Mouse (Mus musculus) adrenal gland, postnatal 4 days (tissue): Measurements from ENCODE around the gene Glb1. TPM values are rescaled to one million over a fixed set of nuclear protein-coding genes. Genes with fewer than 3 reads are reported as not detected.
"Not testable (repeated sequence)": the region's sequence is repeated elsewhere in the genome, so short reads cannot be mapped to it uniquely, and the experiment has no call there.

ENCODE experiments used
- DNase-seq, 2 experiments: peaks; one replicate each; pipeline ENCODE4 v3.0.0; 2021 to 2022; ENCODE audit warnings: low spot score in 2 of 2, mixed read lengths in 2 of 2
- long read RNA-seq, 2 experiments: library from polyadenylated mRNA; stranded (forward); transcript quantifications; one replicate each; pipeline ENCODE4 v2.0.0; 2021
- total RNA-seq, 2 experiments: library from RNA; stranded (reverse); gene quantifications; 2 replicates each; pipeline ENCODE4 v1.2.3; 2021

Glb1 gene
- total RNA-seq = 10 to 100 TPM; 38.7 to 45.5 TPM
- long read RNA-seq, experiment 1, transcript Glb1-201 (16 exons, 2,396 nt) = major isoform, 28 of 47 reads
- long read RNA-seq, experiment 1, partial matches to known transcripts = 16 of 47 reads
- long read RNA-seq, experiment 1, other reads (novel, unspliced or antisense) = 3 of 47 reads
- long read RNA-seq, experiment 2, transcript Glb1-201 (16 exons, 2,396 nt) = major isoform, 69 of 108 reads
- long read RNA-seq, experiment 2, partial matches to known transcripts = 29 of 108 reads
- long read RNA-seq, experiment 2, other reads (novel, unspliced or antisense) = 10 of 108 reads

GRCm38 (mm10) chr9:114400949-114401684, at the start of gene Glb1, which contains the start of gene Tmppe:
Gene Glb1 (plus strand): TSS chr9:114401076.
Gene Tmppe (plus strand): TSS chr9:114401105.
- peak; percentile 43 to 67 for DNase-seq

DNA sequence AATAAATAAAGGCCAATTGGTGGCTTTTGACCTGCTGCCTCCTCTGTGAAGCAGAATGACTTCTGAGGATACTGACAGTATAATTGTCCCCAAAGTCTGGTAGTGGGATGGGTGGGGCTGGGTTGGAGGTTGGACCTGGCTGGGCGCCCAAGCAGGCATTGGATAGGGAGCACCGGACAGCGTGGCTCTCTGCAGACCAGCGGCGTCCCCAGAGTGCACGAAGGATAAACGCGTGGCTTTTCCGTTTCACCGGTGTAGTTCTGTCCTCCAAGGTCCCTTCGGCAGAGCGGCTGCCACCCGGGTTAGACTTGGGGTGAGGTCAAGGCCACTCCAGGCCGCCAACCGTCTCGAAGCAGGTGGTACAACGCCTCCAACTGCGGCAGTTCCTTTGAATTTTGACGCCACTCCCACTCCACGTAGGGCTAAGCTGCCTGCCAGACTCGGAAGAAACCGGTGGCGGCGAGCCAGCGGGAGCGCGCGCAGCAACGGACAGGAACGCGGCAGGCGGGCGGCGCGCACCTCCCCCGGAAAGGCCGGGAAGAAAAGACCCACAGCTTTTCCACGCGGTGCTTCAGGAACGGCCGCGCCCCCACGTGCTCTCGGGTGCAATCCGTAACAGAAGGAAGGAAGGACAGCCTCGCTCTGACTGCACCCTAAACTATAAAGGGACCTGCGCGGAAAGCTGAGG, 32.9 kb upstream of the Glb1 start:
- peak; percentile 56 to 71 for DNase-seq

DNA sequence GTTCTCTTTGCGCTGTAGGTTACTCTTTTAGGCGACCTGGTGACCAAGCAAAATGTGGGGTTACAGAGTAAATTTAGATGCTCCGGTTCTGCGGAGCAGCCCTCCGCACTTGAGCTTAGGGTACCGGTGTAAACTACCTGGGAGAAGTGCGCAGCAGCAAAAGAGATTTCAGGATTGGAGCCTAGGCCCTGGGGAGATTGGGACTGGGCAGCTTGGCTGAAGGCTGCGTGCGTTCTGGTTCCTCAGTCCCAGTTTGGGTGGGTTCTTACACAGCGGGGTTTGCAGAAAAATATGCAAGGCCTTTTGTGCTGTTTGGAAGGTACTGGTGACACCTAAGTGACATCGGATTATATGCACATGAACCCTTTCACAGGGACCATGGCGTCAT, 32.4 kb upstream of the Glb1 start:
- DNase-seq = no peak

DNA sequence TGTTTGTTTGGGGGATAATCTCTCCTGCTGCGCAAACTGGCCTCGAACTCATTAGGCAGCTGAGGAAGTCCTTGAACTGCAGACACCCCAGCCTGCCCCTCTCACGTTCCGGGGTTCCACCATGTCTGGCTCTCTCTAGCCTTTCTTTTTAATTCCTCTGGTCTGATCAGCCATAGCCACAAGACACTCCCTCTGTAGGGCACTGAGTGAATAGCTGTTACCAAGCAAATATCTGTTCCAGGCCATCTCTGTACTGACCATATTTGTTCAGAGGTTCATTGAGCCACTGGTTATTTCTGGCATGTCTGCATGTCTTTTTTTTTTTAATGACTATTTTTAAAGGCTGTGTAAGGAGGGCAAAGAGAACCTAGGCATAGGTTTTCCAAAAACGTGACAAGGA, 31.5 kb upstream of the Glb1 start:
- DNase-seq = not testable (repeated sequence)

DNA sequence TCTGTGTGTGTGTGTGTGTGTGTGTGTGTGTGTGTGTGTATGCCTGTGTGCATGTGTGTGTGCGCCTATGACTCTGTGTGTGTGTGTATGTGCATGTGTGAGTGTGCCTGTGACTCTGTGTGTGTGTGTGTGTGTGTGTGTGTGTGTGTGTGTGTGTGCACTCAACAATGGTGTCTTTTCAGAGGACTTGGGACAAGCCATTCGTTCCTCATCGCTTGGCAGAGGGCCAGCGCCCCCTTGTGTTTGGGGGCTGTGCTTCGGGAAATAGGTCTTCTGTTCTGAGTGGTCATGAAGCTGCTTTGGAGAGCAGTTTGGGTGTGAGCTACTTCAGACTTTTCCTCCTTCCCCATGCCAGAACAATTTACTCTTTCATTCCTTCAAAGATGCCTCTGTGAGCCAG, 29.2 kb upstream of the Glb1 start:
- DNase-seq = not testable (repeated sequence)

GRCm38 (mm10) chr9:114375276-114375962, 25.5 kb upstream of the Glb1 start:
- DNase-seq = no peak

GRCm38 (mm10) chr9:114377168-114377567, 23.7 kb upstream of the Glb1 start:
- DNase-seq = no peak

GRCm38 (mm10) chr9:114379871-114380270, 21.0 kb upstream of the Glb1 start:
- no peak for DNase-seq

DNA sequence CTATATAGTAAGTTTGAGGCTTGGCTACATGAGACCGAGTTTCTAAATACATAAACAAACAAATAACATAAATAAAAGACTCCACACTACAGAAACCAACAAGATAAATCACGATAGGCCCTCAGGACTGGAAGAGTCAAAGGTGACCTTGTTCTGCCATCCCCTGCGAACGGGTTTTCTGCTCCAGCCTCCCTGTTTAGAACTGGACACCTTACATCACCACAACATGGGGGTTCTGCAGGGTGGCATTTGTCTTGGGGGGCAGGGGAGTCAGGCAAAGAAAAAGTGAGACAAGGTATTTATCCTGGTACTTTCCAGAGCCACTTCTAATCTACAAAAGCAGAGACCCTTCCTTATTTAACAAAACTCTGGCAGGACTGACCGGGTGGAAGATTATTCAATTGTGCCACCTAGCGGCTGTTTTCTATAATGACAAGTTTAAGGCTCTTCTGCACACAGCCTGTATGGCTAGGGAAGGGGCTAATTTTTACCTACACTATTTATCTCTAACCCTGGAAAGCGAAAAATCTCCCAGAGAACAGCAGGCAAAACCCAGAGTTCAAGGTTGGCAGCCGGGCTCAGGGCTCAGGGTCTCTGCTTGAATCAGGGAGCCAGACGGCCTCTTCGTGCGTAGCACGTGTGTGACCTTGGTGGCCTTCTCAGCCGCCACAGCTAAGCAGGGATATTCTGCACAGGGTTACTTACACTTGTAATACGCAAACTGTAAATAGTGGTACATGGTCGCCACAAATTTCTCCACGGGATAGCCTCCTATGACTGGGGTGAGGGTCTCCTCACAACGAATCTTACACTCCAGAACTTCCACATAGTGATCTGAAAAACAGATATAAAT, 19.8 kb upstream of the Glb1 start:
- no peak for DNase-seq

GRCm38 (mm10) chr9:114382936-114383710, 17.8 kb upstream of the Glb1 start:
- DNase-seq = no peak

- DNase-seq = no peak
Measured at GRCm38 (mm10) chr9:114384691-114385090, 16.2 kb upstream of the Glb1 start.

DNA sequence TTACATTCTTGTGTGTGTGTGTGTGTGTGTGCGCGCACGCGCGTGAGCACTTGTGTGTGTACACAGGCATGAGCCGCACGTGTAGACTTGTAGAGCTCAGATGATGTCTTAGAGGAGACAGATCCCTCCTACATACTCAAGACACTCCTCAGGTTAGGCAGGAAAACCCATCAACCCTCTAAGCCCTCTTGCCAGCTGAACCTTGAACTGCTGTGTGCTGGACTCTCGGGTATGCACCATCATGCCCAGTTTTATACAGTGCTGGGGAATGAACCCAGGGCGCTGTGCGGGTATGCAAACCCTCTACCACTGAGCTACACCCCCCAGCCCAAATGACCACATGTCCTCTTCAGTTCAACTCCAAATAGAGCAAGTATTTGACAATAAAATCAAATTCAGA, 15.7 kb upstream of the Glb1 start:
- no peak for DNase-seq

GRCm38 (mm10) chr9:114387086-114387485, 13.8 kb upstream of the Glb1 start:
- peak in 1 of 2 experiments; percentile 15 for DNase-seq

- DNase-seq = no peak
Measured at GRCm38 (mm10) chr9:114388288-114388687, 12.6 kb upstream of the Glb1 start.

GRCm38 (mm10) chr9:114388701-114389370, 12.0 kb upstream of the Glb1 start:
- no peak for DNase-seq

DNA sequence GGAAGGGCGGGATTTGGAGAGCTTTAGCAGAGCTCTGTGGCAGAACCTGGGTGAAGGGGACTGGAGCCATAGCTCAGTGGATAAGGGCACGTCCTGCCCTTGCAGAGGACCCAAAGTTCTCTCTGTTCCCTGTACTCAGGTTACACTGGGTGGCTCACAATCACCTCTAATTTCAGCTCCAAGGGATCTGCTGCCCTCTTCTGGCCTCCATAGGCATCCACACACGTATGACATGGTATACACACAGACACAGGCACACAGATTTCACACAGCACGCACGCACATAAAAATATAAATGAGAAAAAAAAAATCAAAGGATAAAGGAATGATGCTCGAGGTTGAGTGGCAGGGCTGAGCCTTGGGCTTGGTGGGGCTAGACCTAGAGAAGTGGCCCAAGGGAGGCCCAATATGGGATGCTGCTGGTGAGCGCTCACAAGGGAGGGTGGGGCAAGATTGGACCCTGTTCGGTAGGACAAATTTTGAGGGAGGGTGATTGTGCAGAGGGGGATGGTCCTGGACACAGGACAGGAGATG, 11.4 kb upstream of the Glb1 start:
- no peak for DNase-seq

GRCm38 (mm10) chr9:114389905-114390748, 10.7 kb upstream of the Glb1 start, which contains the start of gene Crtap:
Gene Crtap (minus strand): TSS chr9:114390675.
- peak; percentile 46 to 60 for DNase-seq

- no peak for DNase-seq
Measured at GRCm38 (mm10) chr9:114390749-114391075, 10.2 kb upstream of the Glb1 start.
